Mouse (Mus musculus): ENCODE measurements around the gene Polr3gl. TPM values are rescaled to one million over a fixed set of nuclear protein-coding genes. Genes with fewer than 3 reads are reported as not detected.
A peak's percentile ranks its signal among the peaks of the same experiment; 100 is the strongest.

The Polr3gl gene
- polyA plus RNA-seq, 1 experiment from 2014 or later, result 12.9 TPM

GRCm38 (mm10) chr3:96556651-96557635 lies 37.0 kb downstream of the Polr3gl start:
- Histone ChIP-seq H3K27me3 (ENCODE audit: insufficient read depth, low read length) (no peaks in the 10 kb centered on the region), H3K27ac (ENCODE audit: low read depth) (peak overlapping the region; percentile 99), H3K4me3 (ENCODE audit: low read depth, low read length) (peak overlapping the region; percentile 91), H3K4me2 (ENCODE audit: low read depth, low read length) (peak overlapping the region; percentile 83), H3K36me3 (replicated peaks; ENCODE audit: insufficient read depth, low read length) (peaks cover 25% of the 10 kb centered on the region), H3K9ac (replicated peaks) (peak overlapping the region; percentile 86), H3K4me1 (ENCODE audit: insufficient read depth) (peaks cover 17% of the 10 kb centered on the region), H3K9me3 (ENCODE audit: low read length) (no peaks in the 10 kb centered on the region)
- 3% methylated on average over 22 of the region's 22 CpGs for WGBS (ENCODE audit: insufficient replicate concordance)
- DNase-seq (peak; percentile 26), ATAC-seq (no peak)
- no peak for TF ChIP-seq CTCF (IDR thresholded peaks at IDR 0.05; ENCODE audit: low read depth)
- no peak for TF ChIP-seq EP300 (IDR thresholded peaks at IDR 0.05; ENCODE audit: low read depth)

GRCm38 (mm10) chr3:96555999-96556614 lies 37.9 kb downstream of the Polr3gl start:
- Histone ChIP-seq H3K27ac (ENCODE audit: low read depth) (peak overlapping the region; percentile 99), H3K9ac (replicated peaks) (peak overlapping the region; percentile 86; the same call in 1 of the 2 replicates), H3K27me3 (ENCODE audit: insufficient read depth, low read length) (no peaks in the 10 kb centered on the region), H3K4me3 (ENCODE audit: low read depth, low read length) (peak overlapping the region; percentile 91), H3K9me3 (ENCODE audit: low read length) (no peaks in the 10 kb centered on the region), H3K4me1 (ENCODE audit: insufficient read depth) (peaks cover 25% of the 10 kb centered on the region), H3K36me3 (replicated peaks; ENCODE audit: insufficient read depth, low read length) (peaks cover 20% of the 10 kb centered on the region), H3K4me2 (ENCODE audit: low read depth, low read length) (peak overlapping the region; percentile 83)
- WGBS (ENCODE audit: insufficient replicate concordance), result 62% methylated on average over 15 of the region's 15 CpGs
- ATAC-seq (peak; percentile 3), DNase-seq (peak; percentile 62)
- TF ChIP-seq EP300 (IDR thresholded peaks at IDR 0.05; ENCODE audit: low read depth) (peak; percentile 92), CTCF (IDR thresholded peaks at IDR 0.05; ENCODE audit: low read depth) (no peak)

GRCm38 (mm10) chr3:96555041-96555596 lies 38.9 kb downstream of the Polr3gl start:
- Histone ChIP-seq H3K4me2 (ENCODE audit: low read depth, low read length) (peak overlapping the region; percentile 34; the same call in 1 of the 2 replicates), H3K9me3 (ENCODE audit: low read length) (no peaks in the 10 kb centered on the region), H3K9ac (replicated peaks) (peak overlapping the region; percentile 45; the same call in 1 of the 2 replicates), H3K27me3 (ENCODE audit: insufficient read depth, low read length) (no peaks in the 10 kb centered on the region), H3K4me1 (ENCODE audit: insufficient read depth) (peaks cover 27% of the 10 kb centered on the region), H3K4me3 (ENCODE audit: low read depth, low read length) (no peak overlapping the region), H3K27ac (ENCODE audit: low read depth) (peak overlapping the region; percentile 99), H3K36me3 (replicated peaks; ENCODE audit: insufficient read depth, low read length) (peaks cover 11% of the 10 kb centered on the region)
- WGBS (ENCODE audit: insufficient replicate concordance), result 53% methylated on average over 12 of the region's 12 CpGs
- peak; percentile 66 for DNase-seq
- ATAC-seq, result peak; percentile 60
- peak; percentile 91 for TF ChIP-seq EP300 (IDR thresholded peaks at IDR 0.05; ENCODE audit: low read depth)
- TF ChIP-seq CTCF (IDR thresholded peaks at IDR 0.05; ENCODE audit: low read depth), result no peak

- 80% methylated on average over 6 of the region's 6 CpGs for WGBS (ENCODE audit: insufficient replicate concordance)
- ATAC-seq (no peak), DNase-seq (no peak)
- TF ChIP-seq EP300 (IDR thresholded peaks at IDR 0.05; ENCODE audit: low read depth), result no peak
- Histone ChIP-seq H3K27ac (ENCODE audit: low read depth) (peak overlapping the region; percentile 99), H3K4me2 (ENCODE audit: low read depth, low read length) (no peak overlapping the region), H3K4me1 (ENCODE audit: insufficient read depth) (peaks cover 25% of the 10 kb centered on the region), H3K9ac (replicated peaks) (peak overlapping the region; percentile 3; the same call in 1 of the 2 replicates), H3K27me3 (ENCODE audit: insufficient read depth, low read length) (no peaks in the 10 kb centered on the region), H3K4me3 (ENCODE audit: low read depth, low read length) (no peak overlapping the region), H3K9me3 (ENCODE audit: low read length) (no peaks in the 10 kb centered on the region), H3K36me3 (replicated peaks; ENCODE audit: insufficient read depth, low read length) (peaks cover 2% of the 10 kb centered on the region; the same call in 1 of the 2 replicates)
These were observed 39.7 kb downstream of the Polr3gl start for GRCm38 (mm10) chr3:96554251-96554650.

- no peak overlapping the region for H3K9ac ChIP-seq (replicated peaks)
- 49% methylated on average over 6 of the region's 6 CpGs for WGBS (ENCODE audit: insufficient replicate concordance)
- DNase-seq (no peak), ATAC-seq (no peak)
- H3K9me3 ChIP-seq (ENCODE audit: low read length), result no peaks in the 10 kb centered on the region
- H3K27ac ChIP-seq (ENCODE audit: low read depth), result peak overlapping the region; percentile 99; the same call in 1 of the 2 replicates
- H3K36me3 ChIP-seq (replicated peaks; ENCODE audit: insufficient read depth, low read length), result no peaks in the 10 kb centered on the region
- TF ChIP-seq EP300 (IDR thresholded peaks at IDR 0.05; ENCODE audit: low read depth) (no peak), CTCF (IDR thresholded peaks at IDR 0.05; ENCODE audit: low read depth) (no peak)
- no peak overlapping the region for H3K4me2 ChIP-seq (ENCODE audit: low read depth, low read length)
- H3K27me3 ChIP-seq (ENCODE audit: insufficient read depth, low read length), result no peaks in the 10 kb centered on the region
- H3K4me1 ChIP-seq (ENCODE audit: insufficient read depth), result peaks cover 25% of the 10 kb centered on the region
- no peak overlapping the region for H3K4me3 ChIP-seq (ENCODE audit: low read depth, low read length)
These were observed 40.4 kb downstream of the Polr3gl start for GRCm38 (mm10) chr3:96553601-96554000.

GRCm38 (mm10) chr3:96551890-96552289 lies 42.1 kb downstream of the Polr3gl start:
- peaks cover 30% of the 10 kb centered on the region for H3K4me1 ChIP-seq (ENCODE audit: insufficient read depth)
- H3K9ac ChIP-seq (replicated peaks), result no peak overlapping the region
- no peaks in the 10 kb centered on the region for H3K36me3 ChIP-seq (replicated peaks; ENCODE audit: insufficient read depth, low read length)
- H3K4me3 ChIP-seq (ENCODE audit: low read depth, low read length), result no peak overlapping the region
- TF ChIP-seq EP300 (IDR thresholded peaks at IDR 0.05; ENCODE audit: low read depth) (no peak), CTCF (IDR thresholded peaks at IDR 0.05; ENCODE audit: low read depth) (no peak)
- no peak overlapping the region for H3K4me2 ChIP-seq (ENCODE audit: low read depth, low read length)
- 44% methylated on average over 7 of the region's 7 CpGs for WGBS (ENCODE audit: insufficient replicate concordance)
- H3K27me3 ChIP-seq (ENCODE audit: insufficient read depth, low read length), result no peaks in the 10 kb centered on the region
- peak overlapping the region; percentile 26; the same call in 1 of the 2 replicates for H3K27ac ChIP-seq (ENCODE audit: low read depth)
- no peaks in the 10 kb centered on the region for H3K9me3 ChIP-seq (ENCODE audit: low read length)
- ATAC-seq (no peak), DNase-seq (no peak)
